In the genomic region with DNA sequence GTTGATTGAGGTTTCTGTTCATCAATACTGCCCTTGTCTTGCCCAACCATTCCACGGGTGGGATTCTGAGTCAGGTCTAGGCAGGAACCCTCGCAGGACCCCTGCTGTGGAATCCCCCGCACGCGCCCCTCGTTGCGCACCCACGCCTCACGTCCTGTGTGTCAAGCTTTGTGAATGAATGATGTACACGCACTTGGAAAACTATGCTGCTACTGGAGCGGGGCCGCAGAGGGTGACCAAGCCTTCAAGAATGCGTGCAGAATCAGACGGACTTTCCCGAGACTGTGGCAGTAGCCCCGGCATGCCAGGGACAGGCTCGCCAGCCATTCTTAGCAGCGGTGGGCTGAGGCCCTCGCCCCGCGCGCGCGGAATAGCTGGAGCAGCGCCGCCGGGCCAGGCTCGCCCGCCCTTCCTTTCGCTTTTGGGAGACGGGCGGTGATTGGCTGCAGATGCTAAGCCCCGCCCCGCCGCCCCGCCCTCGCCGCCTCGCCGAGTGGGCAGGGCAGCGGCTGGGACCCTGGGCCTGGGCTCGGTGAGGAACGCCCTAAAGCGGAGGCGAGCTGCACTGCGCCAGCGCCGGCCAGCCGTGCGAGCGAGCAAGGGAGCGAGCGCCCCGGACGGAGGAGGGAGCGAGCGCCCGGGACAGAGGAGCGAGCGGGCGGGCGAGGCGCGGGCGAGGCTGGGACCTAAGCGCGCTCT, we compare ENCODE assay signal across 8 mouse cellular contexts. TPM values are rescaled to one million over a fixed set of nuclear protein-coding genes. Genes with fewer than 3 reads are reported as not detected.
DNase-seq lines count a peak whose midpoint lies in the region; ATAC-seq and TF ChIP-seq lines count a peak whose summit lies in the region.

No protein-coding gene starts in this region.

- H3K27me3 ChIP-seq in forebrain, embryonic 15.5 days = peaks cover 71% of the 10 kb centered on the region
- peaks cover 36% of the 10 kb centered on the region for H3K27me3 ChIP-seq in neural tube, embryonic 14.5 days (ENCODE audit: control insufficient read depth, insufficient read depth, low read length)

- H3K4me3 ChIP-seq in ES-E14 (ENCODE audit: insufficient read depth in 1 of 2, low read depth in 1 of 2, low read length in 2 of 2, poor library complexity in 1 of 2, severe bottlenecking in 1 of 2) = peak overlapping the region; percentile 61 to 69
- H3K4me3 ChIP-seq in forebrain, embryonic 15.5 days = peak overlapping the region; percentile 60
- peak overlapping the region; percentile 62 for H3K4me3 ChIP-seq in neural tube, embryonic 14.5 days (ENCODE audit: low read depth, low read length)

- WGBS in forebrain, embryonic 15.5 days = under 1% methylated on average over 58 of the region's 67 CpGs
- under 1% methylated on average over 64 of the region's 67 CpGs for WGBS in neural tube, embryonic 14.5 days

- H3K9me3 ChIP-seq in ES-E14 (ENCODE audit: control insufficient read depth, insufficient read depth, low read depth, low read length) = no peaks in the 10 kb centered on the region
- H3K9me3 ChIP-seq in forebrain, embryonic 15.5 days = no peaks in the 10 kb centered on the region
- H3K9me3 ChIP-seq in neural tube, embryonic 14.5 days (ENCODE audit: control insufficient read depth, low read length) = no peaks in the 10 kb centered on the region

- no peaks in the 10 kb centered on the region for H3K36me3 ChIP-seq in ES-E14 (ENCODE audit: control insufficient read depth, insufficient read depth, low read length, poor library complexity, severe bottlenecking)
- no peaks in the 10 kb centered on the region for H3K36me3 ChIP-seq in forebrain, embryonic 15.5 days
- no peaks in the 10 kb centered on the region for H3K36me3 ChIP-seq in neural tube, embryonic 14.5 days (ENCODE audit: control insufficient read depth, insufficient read depth, low read length)

- H3K9ac ChIP-seq in ES-E14 (ENCODE audit: insufficient read depth, low read depth, low read length, poor library complexity, severe bottlenecking) = peak overlapping the region; percentile 40
- peak overlapping the region; percentile 49 for H3K9ac ChIP-seq in forebrain, embryonic 15.5 days (replicated peaks)
- peak overlapping the region; percentile 51 for H3K9ac ChIP-seq in neural tube, embryonic 14.5 days (replicated peaks; ENCODE audit: low read depth, low read length)

- H3K4me2 ChIP-seq in forebrain, embryonic 15.5 days (replicated peaks) = peak overlapping the region; percentile 86
- peak overlapping the region; percentile 90 for H3K4me2 ChIP-seq in neural tube, embryonic 14.5 days (ENCODE audit: low read depth, low read length)

- in situ Hi-C loops in ES-E14 (cut with MboI; ENCODE audit: low sequenced_read_pairs in 2 of 2, unreplicated experiment in 2 of 2) = no loop called here

- peak; percentile 96 for ATAC-seq in forebrain, embryonic 15.5 days (replicated peaks)
- peak; percentile 97 for ATAC-seq in neural tube, embryonic 14.5 days (ENCODE audit: low read depth)

- peak; percentile 75 for DNase-seq in ES-E14 (ENCODE audit: low read depth, low spot score)
- DNase-seq in cerebellum, adult 11-12 months = peak; percentile 63
- peak; percentile 97 for DNase-seq in heart, postnatal 25 days (ENCODE audit: low spot score)
- peak; percentile 83 to 91 for DNase-seq in layer of hippocampus, adult 18-20 months (ENCODE audit: low spot score in 2 of 2)
- DNase-seq in lung, adult 18-20 months = peak; percentile 97
- DNase-seq in testis, postnatal 10 days (ENCODE audit: low spot score) = peak; percentile 98

- no peaks in the 10 kb centered on the region for H3K4me1 ChIP-seq in ES-E14 (ENCODE audit: control insufficient read depth in 2 of 2, insufficient read depth in 2 of 2, low read length in 2 of 2, poor library complexity in 1 of 2)
- H3K4me1 ChIP-seq in forebrain, embryonic 15.5 days = peaks cover 23% of the 10 kb centered on the region
- no peaks in the 10 kb centered on the region; the same call in 1 of the 2 replicates for H3K4me1 ChIP-seq in neural tube, embryonic 14.5 days (ENCODE audit: control insufficient read depth, insufficient read depth, low read length)

- no peak overlapping the region for H3K27ac ChIP-seq in ES-E14 (ENCODE audit: insufficient read depth, low read depth, low read length, poor library complexity, severe bottlenecking)
- H3K27ac ChIP-seq in forebrain, embryonic 15.5 days (replicated peaks) = 0 out of 2 replicates have a peak overlapping the region, but pooled peaks have one; percentile 9
- 0 out of 2 replicates have a peak overlapping the region, but pooled peaks have one; percentile 39 for H3K27ac ChIP-seq in neural tube, embryonic 14.5 days (ENCODE audit: low read depth, low read length)

- intact Hi-C loops in heart, postnatal 25 days (cut with DNase I) = loop anchor here (2.0 to 5.0 kb wide), 4 partner anchors 15 to 247 kb away; no protein-coding TSS in a partner anchor

TF ChIP-seq in ES-E14, 5 proteins besides CTCF, POLR2A, EP300 and RAD21:
- TF ChIP-seq HCFC1 (IDR thresholded peaks at IDR 0.05; ENCODE audit: borderline replicate concordance, insufficient read depth, low read length) (peak; percentile 13; the same call in 1 of the 2 replicates), ZC3H11A (IDR thresholded peaks at IDR 0.05; ENCODE audit: borderline replicate concordance, low read depth, low read length) (no peak)

RNA-seq across cellular contexts. Expression of gene Ets1, which starts 59.6 kb away (rescaled TPM):
- total RNA-seq in ES-E14 (2012; rRNA removed) = 9.7 and 20.9 TPM in 2 replicates
- polyA plus RNA-seq in forebrain, embryonic 15.5 days (2015; fragmentation: Nextera tagmentation; extraction: Ambion mirVana) = 18.9 and 20.3 TPM in 2 replicates
- total RNA-seq in heart, postnatal 25 days (2021) = 10 to 100 TPM; 64.3 to 67.1 TPM
- total RNA-seq in layer of hippocampus, adult 18-20 months (2021) = 1 to 10 TPM; 7.5 to 9.4 TPM
- 11.6 and 23.7 TPM in 2 replicates for polyA plus RNA-seq in neural tube, embryonic 14.5 days (2014; fragmentation: Nextera tagmentation; extraction: Ambion mirVana)
